Mouse (Mus musculus) liver, adult 2 months (tissue): Measurements from ENCODE around the gene Mxd1.

Source experiments
- CTCF ChIP-seq: fragments of 200-500 bp; IDR thresholded peaks from 2 replicates; pipeline ENCODE4 v1.5.1; 2011; ENCODE audit warnings: low read depth, low read length, control low read depth
- POLR2A ChIP-seq: fragments of 200-500 bp; IDR thresholded peaks from 2 replicates; pipeline ENCODE4 v1.6.1; 2011; ENCODE audit warnings: low read length, control low read depth; ENCODE audit not compliant: insufficient read depth; ENCODE audit errors: extremely low read depth

GRCm38 (mm10) chr6:86686971-86687370, 18.0 kb upstream of the Mxd1 start:
- TF ChIP-seq CTCF: no peak
- TF ChIP-seq POLR2A: no peak
